ENCODE assay signal across 13 mouse cellular contexts in the genomic region with DNA sequence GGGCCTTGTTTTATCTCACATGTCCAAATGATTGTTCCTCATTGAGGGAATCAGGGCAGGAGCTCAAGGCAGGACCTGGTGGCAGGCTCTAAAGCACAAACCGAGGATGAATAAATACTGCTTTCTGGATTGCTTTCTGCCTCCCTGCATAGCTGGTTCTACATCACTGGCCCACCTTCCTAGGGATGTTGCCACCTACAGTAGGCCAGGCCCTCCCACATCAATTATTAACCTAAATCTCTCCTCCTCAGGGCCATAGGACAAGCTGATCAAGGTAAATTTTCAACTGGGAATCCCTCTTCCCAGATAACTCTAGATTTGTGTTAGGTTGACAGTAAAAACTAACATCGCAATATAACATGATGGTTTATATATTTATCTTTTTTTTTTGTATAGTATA.
"Had no signal": no experiment of that assay in that cellular context is flagged by ENCODE, and none has a peak within 500 bp of the region (broad histone marks: within the 10 kb centered on the region; RNA-seq: fewer than 3 reads in every experiment).

No protein-coding gene starts in this region.

- ATAC-seq: intestine, postnatal 0 days; liver, postnatal 0 days; lung, postnatal 0 days; midbrain, embryonic 13.5 days had no signal

- H3K4me2 ChIP-seq: limb, embryonic 12.5 days; limb, embryonic 15.5 days; liver, embryonic 11.5 days; lung, embryonic 14.5 days; midbrain, embryonic 13.5 days had no signal

- H3K36me3 ChIP-seq: limb, embryonic 12.5 days; limb, embryonic 15.5 days; midbrain, embryonic 13.5 days had no signal

- DNase-seq: left cerebral cortex, postnatal 4 days; liver, postnatal 0 days; lung, embryonic 14.5 days; thymus, adult 18-20 months; thymus, postnatal 36 days had no signal

- H3K27me3 ChIP-seq: limb, embryonic 12.5 days; limb, embryonic 15.5 days; midbrain, embryonic 13.5 days had no signal

- H3K4me3 ChIP-seq: limb, embryonic 12.5 days; limb, embryonic 15.5 days; midbrain, embryonic 13.5 days had no signal

- H3K27ac ChIP-seq: limb, embryonic 12.5 days; limb, embryonic 15.5 days; liver, embryonic 14.5 days; macrophage had no signal

- H3K9me3 ChIP-seq: limb, embryonic 12.5 days; limb, embryonic 15.5 days; midbrain, embryonic 13.5 days had no signal

- H3K9ac ChIP-seq: limb, embryonic 12.5 days; limb, embryonic 15.5 days; liver, embryonic 14.5 days; liver, postnatal 0 days; lung, embryonic 14.5 days; midbrain, embryonic 13.5 days had no signal
